Mouse (Mus musculus): ENCODE results near the gene Abca1. TPM values are rescaled to one million over a fixed set of nuclear protein-coding genes. Genes with fewer than 3 reads are reported as not detected.

The Abca1 gene
- polyA plus RNA-seq, 1 experiment from 2014 or later: 10.3 TPM

DNA sequence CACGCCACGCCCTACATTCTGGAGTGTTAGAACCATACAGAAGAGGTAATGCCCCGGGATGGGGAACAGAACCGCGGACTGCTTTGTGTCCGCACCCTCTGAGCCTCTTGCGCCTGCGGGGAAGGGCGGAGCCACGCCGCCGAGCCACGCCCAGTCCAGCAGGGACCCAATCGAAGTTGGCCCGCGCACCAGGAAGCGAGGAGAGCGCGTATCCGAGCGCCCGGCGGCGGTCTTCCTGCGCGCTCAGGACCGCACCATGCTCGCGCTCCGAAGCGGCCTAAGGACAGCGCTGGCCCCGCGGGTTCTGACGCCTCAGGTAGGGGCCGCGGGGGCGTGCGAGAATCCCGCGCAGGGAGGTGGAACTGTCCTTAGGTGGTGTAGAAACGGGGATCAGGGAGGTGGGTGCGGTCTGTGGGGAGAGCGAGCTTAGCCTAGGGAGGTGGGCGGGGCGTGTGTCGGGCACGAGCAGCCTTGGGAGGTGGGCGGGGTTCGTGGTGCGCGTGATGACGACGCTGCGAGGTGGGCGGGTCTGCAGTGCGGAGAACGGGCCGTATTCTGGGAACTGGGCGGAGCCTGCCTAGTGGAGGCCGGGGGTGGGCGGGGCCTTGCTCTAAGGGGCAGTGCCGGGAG, 147.8 kb downstream of the Abca1 start, which contains the start of gene Nipsnap3b:
Gene Nipsnap3b (plus strand): TSS at position 149 of the 630 bp plus-strand sequence.
- ATAC-seq (ENCODE audit: low FRiP score): peak; percentile 94
- Histone ChIP-seq H3K36me3 (peaks cover 25% of the 10 kb centered on the region), H3K4me3 (peak within 1 kb of the TSS; percentile 71), H3K27ac (peak within 1 kb of the TSS; percentile 92), H3K4me1 (replicated peaks) (peaks cover 5% of the 10 kb centered on the region), H3K27me3 (no peaks in the 10 kb centered on the region), H3K9me3 (peaks cover 8% of the 10 kb centered on the region; the same call in 1 of the 2 replicates), H3K4me2 (peak within 1 kb of the TSS; percentile 64), H3K9ac (peak within 1 kb of the TSS; percentile 78)
- WGBS: under 1% methylated on average over 63 of the region's 63 CpGs

DNA sequence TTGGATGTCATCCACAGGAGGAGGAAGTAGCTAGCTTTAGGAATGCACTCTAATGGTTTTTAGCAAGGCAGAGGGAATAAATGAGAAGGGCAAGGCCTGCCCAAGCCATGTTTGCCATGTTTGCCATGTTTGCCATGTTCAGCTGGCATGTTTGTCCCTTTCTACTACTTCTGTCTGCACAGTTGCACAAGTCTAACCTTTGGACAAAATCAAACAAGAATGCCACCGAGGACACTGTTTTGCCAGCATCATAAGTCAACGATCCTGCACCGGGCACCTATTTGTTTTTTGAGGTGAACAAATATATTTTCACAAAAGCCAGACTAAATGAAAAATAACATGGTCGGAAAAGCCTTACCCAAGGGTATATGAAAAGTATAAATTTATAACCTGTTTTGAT, 149.8 kb downstream of the Abca1 start:
- H3K27ac ChIP-seq: no peak overlapping the region
- 88% methylated on average over 4 of the region's 4 CpGs for WGBS
- H3K27me3 ChIP-seq: no peaks in the 10 kb centered on the region

DNA sequence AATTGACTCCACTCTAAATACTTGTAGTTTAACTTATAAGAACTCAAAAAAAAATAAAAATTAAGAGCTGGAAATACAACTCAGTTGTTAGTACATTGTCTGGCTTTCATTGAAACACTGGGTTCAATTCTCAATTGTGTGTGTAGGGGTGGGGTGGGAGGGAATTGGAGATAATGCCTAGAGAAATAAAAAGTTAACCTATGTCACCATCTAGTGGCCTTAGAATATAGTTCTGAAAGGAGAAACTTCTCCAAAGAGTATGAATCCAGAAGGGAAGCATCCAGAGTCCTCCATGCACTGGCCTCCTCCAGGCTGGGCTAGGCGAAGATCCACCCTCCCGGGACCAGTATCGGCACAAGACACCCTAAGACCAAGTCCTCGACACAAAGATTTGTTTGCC, 150.5 kb downstream of the Abca1 start:
- 0 out of 2 replicates have a peak, but pooled peaks cover 1% of the 10 kb centered on the region for H3K36me3 ChIP-seq
- 77% methylated on average over 4 of the region's 4 CpGs for WGBS
- ATAC-seq (ENCODE audit: low FRiP score): no peak

More for the DNA sequence above, 149.8 kb downstream of the Abca1 start:
- H3K4me1 ChIP-seq (replicated peaks): peaks cover 5% of the 10 kb centered on the region
- no peak overlapping the region for H3K4me2 ChIP-seq
- no peak overlapping the region for H3K4me3 ChIP-seq
- ATAC-seq (ENCODE audit: low FRiP score): no peak
- no peaks in the 10 kb centered on the region for H3K9me3 ChIP-seq
- H3K9ac ChIP-seq: no peak overlapping the region
- H3K36me3 ChIP-seq: peaks cover 8% of the 10 kb centered on the region

DNA sequence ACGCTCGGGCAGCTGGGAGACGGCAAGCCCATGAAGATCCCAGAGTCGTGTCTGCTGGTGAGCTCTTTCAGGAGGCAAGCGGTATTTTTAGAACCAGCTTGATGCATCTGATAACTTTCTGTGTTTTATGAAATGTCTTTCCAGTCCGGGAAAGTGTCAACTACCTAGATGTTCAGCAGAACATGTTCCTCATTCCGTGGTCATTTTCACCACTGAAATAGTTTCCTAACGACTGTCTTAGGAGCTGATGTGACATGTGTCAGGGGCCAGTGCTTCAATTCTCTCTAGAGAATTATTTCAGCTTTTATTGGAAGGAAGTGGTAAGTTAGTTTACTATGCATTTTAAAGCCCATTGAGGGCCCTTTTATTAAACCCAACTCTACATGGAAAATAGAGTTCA, 159.5 kb downstream of the Abca1 start:
- no peak for ATAC-seq (ENCODE audit: low FRiP score)
- Histone ChIP-seq H3K4me2 (no peak overlapping the region), H3K4me1 (replicated peaks) (no peaks in the 10 kb centered on the region), H3K9me3 (no peaks in the 10 kb centered on the region), H3K4me3 (no peak overlapping the region), H3K9ac (no peak overlapping the region), H3K27ac (no peak overlapping the region), H3K27me3 (no peaks in the 10 kb centered on the region), H3K36me3 (no peaks in the 10 kb centered on the region)
- WGBS: 91% methylated on average over 8 of the region's 8 CpGs

More for the DNA sequence above, 150.5 kb downstream of the Abca1 start:
- Histone ChIP-seq H3K9me3 (no peaks in the 10 kb centered on the region), H3K4me1 (replicated peaks) (peaks cover 5% of the 10 kb centered on the region), H3K4me3 (no peak overlapping the region), H3K4me2 (no peak overlapping the region), H3K27me3 (no peaks in the 10 kb centered on the region), H3K9ac (no peak overlapping the region), H3K27ac (no peak overlapping the region)

DNA sequence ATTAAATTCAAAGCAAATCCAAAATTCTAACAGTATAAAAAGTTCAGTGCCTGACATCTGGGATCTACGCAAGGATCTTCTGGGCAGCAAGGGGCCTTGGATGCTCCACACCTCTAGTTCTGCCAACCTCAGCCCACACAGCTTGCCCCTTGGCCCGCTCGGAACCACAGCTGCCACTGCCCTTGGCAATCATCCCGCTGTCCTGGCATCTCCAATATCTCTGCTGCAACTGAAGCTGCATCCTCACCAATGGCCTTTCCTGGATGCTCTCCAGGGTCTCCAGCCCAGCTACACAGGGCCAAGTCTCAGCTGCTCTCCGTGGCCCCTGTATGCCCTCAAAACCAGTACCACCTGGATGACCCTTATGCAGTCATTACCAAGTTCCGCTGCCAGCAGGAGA, 160.2 kb downstream of the Abca1 start:
- Histone ChIP-seq H3K4me3 (no peak overlapping the region), H3K36me3 (no peaks in the 10 kb centered on the region), H3K27ac (no peak overlapping the region), H3K4me2 (no peak overlapping the region), H3K9ac (no peak overlapping the region), H3K4me1 (replicated peaks) (no peaks in the 10 kb centered on the region), H3K27me3 (no peaks in the 10 kb centered on the region), H3K9me3 (no peaks in the 10 kb centered on the region)
- no peak for ATAC-seq (ENCODE audit: low FRiP score)
- 97% methylated on average over 6 of the region's 6 CpGs for WGBS

DNA sequence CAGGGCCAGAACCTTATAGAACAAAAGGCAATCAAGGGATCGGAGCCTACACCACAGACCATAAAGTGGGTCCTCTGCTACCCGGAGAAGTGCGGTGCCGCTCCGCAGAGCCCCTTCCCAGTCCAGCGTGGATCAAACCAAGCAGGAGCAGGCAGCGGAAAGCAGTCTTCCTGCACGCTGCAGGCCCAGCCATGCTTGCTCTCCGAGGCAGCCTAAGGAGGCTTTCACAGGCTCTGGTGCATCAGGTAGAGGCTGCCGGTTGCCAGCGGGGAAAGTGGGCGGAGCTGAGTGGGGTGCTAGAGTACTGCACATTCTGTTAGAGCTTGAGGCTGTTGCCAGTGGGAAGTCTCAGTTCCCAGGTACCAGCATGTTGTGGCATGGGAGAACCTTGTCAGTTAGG, 170.4 kb downstream of the Abca1 start, which contains the start of gene Nipsnap3a:
Gene Nipsnap3a (plus strand): TSS at position 25 of the 400 bp plus-strand sequence.
- 39% methylated on average over 12 of the region's 12 CpGs for WGBS
- Histone ChIP-seq H3K4me2 (peak within 1 kb of the TSS; percentile 39), H3K36me3 (no peaks in the 10 kb centered on the region), H3K4me3 (no peak within 1 kb of the TSS; the same call in 1 of the 2 replicates), H3K27me3 (0 out of 2 replicates have a peak, but pooled peaks cover 3% of the 10 kb centered on the region), H3K4me1 (replicated peaks) (peaks cover 5% of the 10 kb centered on the region; the same call in 1 of the 2 replicates), H3K9ac (peak within 1 kb of the TSS; percentile 2; the same call in 1 of the 2 replicates), H3K9me3 (no peaks in the 10 kb centered on the region), H3K27ac (no peak within 1 kb of the TSS)
- 0 out of 2 replicates have a peak, but pooled peaks have one; percentile 52 for ATAC-seq (ENCODE audit: low FRiP score)

DNA sequence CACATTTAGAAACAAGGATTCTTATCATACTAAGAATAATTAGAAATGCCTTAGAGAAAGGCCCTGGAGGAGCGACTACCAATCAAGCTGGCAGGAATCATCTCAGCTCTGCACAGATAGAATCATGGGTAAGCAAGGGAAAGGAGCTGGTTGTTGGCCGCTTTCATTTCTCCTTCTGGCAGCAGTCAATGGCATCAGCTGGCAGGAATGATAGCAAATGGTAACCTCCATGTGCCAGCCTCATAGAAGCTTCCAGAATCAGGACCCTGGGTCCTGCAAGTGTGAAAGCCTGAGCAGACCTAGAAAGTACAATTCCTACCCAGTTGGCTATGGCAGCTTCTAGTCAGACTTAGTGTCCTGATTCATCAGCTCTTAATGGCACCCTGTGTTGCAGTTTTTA, 173.4 kb downstream of the Abca1 start:
- no peaks in the 10 kb centered on the region for H3K9me3 ChIP-seq
- no peak overlapping the region for H3K9ac ChIP-seq
- no peak overlapping the region for H3K27ac ChIP-seq
- no peak for ATAC-seq (ENCODE audit: low FRiP score)
- 94% methylated on average over 2 of the region's 2 CpGs for WGBS
- no peak overlapping the region for H3K4me2 ChIP-seq
- peaks cover 5% of the 10 kb centered on the region; the same call in 1 of the 2 replicates for H3K4me1 ChIP-seq (replicated peaks)
- H3K4me3 ChIP-seq: no peak overlapping the region
- 0 out of 2 replicates have a peak, but pooled peaks cover 3% of the 10 kb centered on the region for H3K27me3 ChIP-seq
- H3K36me3 ChIP-seq: no peaks in the 10 kb centered on the region

DNA sequence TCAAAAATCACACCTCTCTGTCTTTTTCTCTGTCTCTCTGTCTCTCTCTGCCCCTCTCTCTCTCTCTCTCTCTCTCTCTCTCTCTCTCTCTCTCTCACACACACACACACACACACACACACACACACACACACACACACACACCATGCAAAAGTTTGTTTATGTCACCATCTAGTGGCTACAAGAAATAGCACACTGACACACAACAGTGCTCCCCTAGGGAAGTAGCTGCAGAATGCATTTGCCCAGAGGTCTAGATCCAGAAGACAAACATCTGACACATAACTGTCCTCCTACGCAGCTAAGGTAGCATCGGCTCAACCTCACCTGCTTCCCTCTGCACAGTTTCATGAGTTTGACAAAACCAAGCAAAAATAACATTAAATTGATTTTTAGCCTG, 174.5 kb downstream of the Abca1 start:
- H3K9me3 ChIP-seq: no peaks in the 10 kb centered on the region
- no peak overlapping the region for H3K4me2 ChIP-seq
- H3K27ac ChIP-seq: no peak overlapping the region
- H3K4me1 ChIP-seq (replicated peaks): peaks cover 5% of the 10 kb centered on the region; the same call in 1 of the 2 replicates
- H3K27me3 ChIP-seq: 0 out of 2 replicates have a peak, but pooled peaks cover 3% of the 10 kb centered on the region
- WGBS: 65% methylated on average over 2 of the region's 2 CpGs
- H3K4me3 ChIP-seq: no peak overlapping the region
- no peak overlapping the region for H3K9ac ChIP-seq
- H3K36me3 ChIP-seq: no peaks in the 10 kb centered on the region
- ATAC-seq (ENCODE audit: low FRiP score): peak; percentile 62; the same call in 1 of the 2 replicates

Other genes starting within 250 kb of the Abca1 start
- gene Olfr272, start 240.7 kb downstream of the Abca1 start, polyA plus RNA-seq (2015; fragmentation: Nextera tagmentation; extraction: Ambion mirVana): not detected in 2 replicates
- gene Olfr270, start 195.3 kb downstream of the Abca1 start, polyA plus RNA-seq (2015; fragmentation: Nextera tagmentation; extraction: Ambion mirVana): not detected in 2 replicates
- gene Nipsnap3a, start 170.6 kb downstream of the Abca1 start, polyA plus RNA-seq (2015; fragmentation: Nextera tagmentation; extraction: Ambion mirVana): not detected in 2 replicates
- gene Nipsnap3b, start 148.0 kb downstream of the Abca1 start, polyA plus RNA-seq (2015; fragmentation: Nextera tagmentation; extraction: Ambion mirVana): 172 and 173 TPM in 2 replicates